Mouse (Mus musculus) liver, embryonic 13.5 days (tissue): ENCODE measurements around the gene Tmcc1. TPM values are rescaled to one million over a fixed set of nuclear protein-coding genes. Genes with fewer than 3 reads are reported as not detected.

ENCODE experiments used
- polyA plus RNA-seq: library from polyadenylated mRNA; unstranded; fragments of >200 nt; fragmentation: Nextera tagmentation; extraction: Ambion mirVana; gene quantifications from 2 replicates; pipeline ENCODE4 v1.2.1, GENCODE M21; 2015

The Tmcc1 gene
- polyA plus RNA-seq, 1 experiment from 2014 or later = 3.7 TPM

Other genes starting within 250 kb of the Tmcc1 start
- not detected in 2 replicates for gene H1foo, start 248.5 kb downstream of the Tmcc1 start, polyA plus RNA-seq
- 6.7 and 6.8 TPM in 2 replicates for gene Plxnd1, start 198.5 kb downstream of the Tmcc1 start, polyA plus RNA-seq
- 13.8 and 16.8 TPM in 2 replicates for gene Washc2, start 14.6 kb upstream of the Tmcc1 start, polyA plus RNA-seq
- gene Zfand4, start 70.7 kb upstream of the Tmcc1 start, polyA plus RNA-seq = 4.9 and 5.9 TPM in 2 replicates
- gene March8, start 144.5 kb upstream of the Tmcc1 start, polyA plus RNA-seq = 76.9 and 92.7 TPM in 2 replicates